Mouse (Mus musculus): ENCODE measurements around the gene Mill2. TPM values are rescaled to one million over a fixed set of nuclear protein-coding genes. Genes with fewer than 3 reads are reported as not detected.
"Not testable (repeated sequence)": the region's sequence is repeated elsewhere in the genome, so short reads cannot be mapped to it uniquely, and the experiment has no call there.

The Mill2 gene
- total RNA-seq (2012; rRNA removed) (not detected in 2 replicates), total RNA-seq (2014; rRNA removed) (not detected in 2 replicates), polyA plus RNA-seq (2012; ENCODE audit: insufficient read length, low read depth) (not detected in 2 replicates)

DNA sequence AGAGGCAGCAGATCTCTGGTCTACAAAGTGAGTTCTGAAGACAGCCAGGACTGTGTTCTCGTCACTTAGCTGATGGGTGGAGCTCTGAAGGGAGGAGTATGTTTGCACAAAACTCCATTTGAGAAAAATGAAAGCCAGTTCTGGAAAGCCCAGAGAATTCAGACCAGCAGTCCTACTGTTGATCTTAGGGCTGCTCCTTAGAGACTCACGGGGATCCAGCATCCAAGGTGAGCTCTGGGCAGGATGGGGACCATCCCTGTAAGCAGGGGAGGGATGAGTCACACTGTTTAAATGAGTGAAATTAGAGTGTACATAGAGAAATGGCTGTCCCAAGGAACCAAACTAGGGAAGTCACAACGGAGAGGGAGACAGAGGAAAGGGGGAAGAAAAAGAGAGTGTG, at the start of gene Mill2:
Gene Mill2 (plus strand): TSS at position 102 of the 400 bp plus-strand sequence.
- dilution Hi-C loops (cut with MboI; ENCODE audit: extremely low pct_ligation_motif_present, extremely low pct_unique_long_range_greater_than_20kb, low sequenced_read_pairs), result no loop called here
- Histone ChIP-seq H3K9ac (ENCODE audit: insufficient read depth, low read depth) (no peak within 1 kb of the TSS; the same call in 1 of the 2 replicates), H3K79me2 (replicated peaks; ENCODE audit: control insufficient read depth, extremely low read depth, insufficient read depth, poor library complexity, severe bottlenecking) (no peaks in the 10 kb centered on the region), H3K27me3 (replicated peaks) (peaks cover 58% of the 10 kb centered on the region), H3K27ac (ENCODE audit: insufficient read depth, low read depth) (no peak within 1 kb of the TSS), H3K4me3 (replicated peaks in 1 of 3; ENCODE audit: low read depth in 2 of 3, low read length in 2 of 3, poor library complexity in 1 of 3) (peak within 1 kb of the TSS in 2 of 3 experiments; percentile 15 to 37), H3K4me1 (ENCODE audit: control insufficient read depth in 1 of 2, insufficient read depth in 2 of 2) (no peaks in the 10 kb centered on the region), H3K36me3 (replicated peaks in 1 of 2; ENCODE audit: control insufficient read depth in 1 of 2, insufficient read depth in 1 of 2, low read length in 1 of 2) (no peaks in the 10 kb centered on the region), H3K9me3 (replicated peaks; ENCODE audit: low read length) (no peaks in the 10 kb centered on the region), H3K4me2 (ENCODE audit: insufficient read depth, low read depth, poor library complexity, severe bottlenecking) (peak within 1 kb of the TSS; percentile 67)
- TF ChIP-seq MAFK (IDR thresholded peaks at IDR 0.05; ENCODE audit: insufficient replicate concordance, low read length), result no peak
- no peak for TF ChIP-seq ETS1 (conservative IDR thresholded peaks at IDR 0.05; ENCODE audit: low read depth, low read length)
- no peak for TF ChIP-seq ELF1 (IDR thresholded peaks at IDR 0.05; ENCODE audit: low read depth, low read length)
- TF ChIP-seq RAD21 (IDR thresholded peaks at IDR 0.05; ENCODE audit: low read depth, low read length), result no peak
- no peak for TF ChIP-seq SMC3 (IDR thresholded peaks at IDR 0.05; ENCODE audit: low read depth, low read length)
- TF ChIP-seq HCFC1 (IDR thresholded peaks at IDR 0.05; ENCODE audit: low read depth, low read length), result no peak
- no peak for TF ChIP-seq USF2 (conservative IDR thresholded peaks at IDR 0.05; ENCODE audit: low read depth, low read length)
- TF ChIP-seq ZC3H11A (IDR thresholded peaks at IDR 0.05; ENCODE audit: low read depth, low read length), result no peak
- no peak for TF ChIP-seq UBTF (IDR thresholded peaks at IDR 0.05; ENCODE audit: low read depth, low read length)
- no peak for TF ChIP-seq BHLHE40 (IDR thresholded peaks at IDR 0.05; ENCODE audit: low read depth, low read length)
- TF ChIP-seq ZMIZ1 (IDR thresholded peaks at IDR 0.05; ENCODE audit: low read depth, low read length), result no peak
- no peak for TF ChIP-seq POLR2A (IDR thresholded peaks at IDR 0.05; ENCODE audit: low read depth, low read length)
- in situ Hi-C loops (cut with MboI; ENCODE audit: low pct_ligation_motif_present, low pct_unique_long_range_greater_than_20kb, low sequenced_read_pairs), result no loop called here
- no peak for DNase-seq (ENCODE audit: extremely low read depth)

DNA sequence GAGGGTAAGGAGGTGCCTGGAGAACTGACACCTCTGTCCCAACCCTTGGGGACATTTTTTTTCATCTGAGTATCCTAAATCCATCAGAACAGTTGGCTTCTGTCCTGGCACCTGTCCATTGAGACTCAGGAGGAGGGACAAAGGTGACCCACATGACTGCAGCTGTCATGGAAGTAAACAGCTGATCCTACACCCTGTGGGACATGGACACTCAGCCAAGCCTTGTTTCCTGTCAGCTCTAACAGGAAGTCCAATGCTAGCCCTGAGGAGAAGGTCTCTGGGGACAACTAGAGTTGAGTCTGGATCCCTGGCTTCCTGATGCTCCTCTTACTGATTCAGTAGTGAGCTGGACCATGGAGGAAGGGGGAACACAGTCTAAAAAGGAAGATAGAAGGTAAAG, 49.1 kb upstream of the Mill2 start:
- H3K9me3 ChIP-seq (replicated peaks; ENCODE audit: low read length); DNase-seq (ENCODE audit: extremely low read depth): not testable (repeated sequence)

GRCm38 (mm10) chr7:18798420-18798819, 41.3 kb upstream of the Mill2 start, which contains the start of gene Psg19:
Gene Psg19 (minus strand): TSS chr7:18798520.
- H3K27ac ChIP-seq (ENCODE audit: insufficient read depth, low read depth), result no peak within 1 kb of the TSS
- H3K4me2 ChIP-seq (ENCODE audit: insufficient read depth, low read depth, poor library complexity, severe bottlenecking), result no peak within 1 kb of the TSS
- in situ Hi-C loops (cut with MboI; ENCODE audit: low pct_ligation_motif_present, low pct_unique_long_range_greater_than_20kb, low sequenced_read_pairs) (no loop called here), dilution Hi-C loops (cut with MboI; ENCODE audit: extremely low pct_ligation_motif_present, extremely low pct_unique_long_range_greater_than_20kb, low sequenced_read_pairs) (no loop called here)
- TF ChIP-seq E2F4 (IDR thresholded peaks at IDR 0.05; ENCODE audit: insufficient replicate concordance, low read depth, low read length) (no peak), NRF1 (IDR thresholded peaks at IDR 0.05; ENCODE audit: low read depth, low read length) (no peak)
- no peaks in the 10 kb centered on the region for H3K4me1 ChIP-seq (ENCODE audit: control insufficient read depth in 1 of 2, insufficient read depth in 2 of 2)
- H3K9ac ChIP-seq (ENCODE audit: insufficient read depth, low read depth), result no peak within 1 kb of the TSS
- DNase-seq (ENCODE audit: extremely low read depth), result no peak
- H3K36me3 ChIP-seq (replicated peaks in 1 of 2; ENCODE audit: control insufficient read depth in 1 of 2, insufficient read depth in 1 of 2, low read length in 1 of 2), result no peaks in the 10 kb centered on the region
- H3K79me2 ChIP-seq (replicated peaks; ENCODE audit: control insufficient read depth, extremely low read depth, insufficient read depth, poor library complexity, severe bottlenecking), result no peaks in the 10 kb centered on the region
- peaks cover 61% of the 10 kb centered on the region for H3K27me3 ChIP-seq (replicated peaks)
- no peaks in the 10 kb centered on the region for H3K9me3 ChIP-seq (replicated peaks; ENCODE audit: low read length)
- no peak within 1 kb of the TSS for H3K4me3 ChIP-seq (replicated peaks in 1 of 3; ENCODE audit: low read depth in 2 of 3, low read length in 2 of 3, poor library complexity in 1 of 3)

More for the DNA sequence above, 49.1 kb upstream of the Mill2 start:
- dilution Hi-C loops (cut with MboI; ENCODE audit: extremely low pct_ligation_motif_present, extremely low pct_unique_long_range_greater_than_20kb, low sequenced_read_pairs); H3K4me1 ChIP-seq (ENCODE audit: control insufficient read depth in 1 of 2, insufficient read depth in 2 of 2); H3K79me2 ChIP-seq (replicated peaks; ENCODE audit: control insufficient read depth, extremely low read depth, insufficient read depth, poor library complexity, severe bottlenecking); H3K4me3 ChIP-seq (replicated peaks in 1 of 3; ENCODE audit: low read depth in 2 of 3, low read length in 2 of 3, poor library complexity in 1 of 3); H3K36me3 ChIP-seq (replicated peaks in 1 of 2; ENCODE audit: control insufficient read depth in 1 of 2, insufficient read depth in 1 of 2, low read length in 1 of 2); H3K4me2 ChIP-seq (ENCODE audit: insufficient read depth, low read depth, poor library complexity, severe bottlenecking); H3K27ac ChIP-seq (ENCODE audit: insufficient read depth, low read depth); in situ Hi-C loops (cut with MboI; ENCODE audit: low pct_ligation_motif_present, low pct_unique_long_range_greater_than_20kb, low sequenced_read_pairs); H3K9ac ChIP-seq (ENCODE audit: insufficient read depth, low read depth): not testable (repeated sequence)
- H3K27me3 ChIP-seq (replicated peaks), result peaks cover 47% of the 10 kb centered on the region

Data from CH12.LX (cell line).